ENCODE assay signal across 1 mouse cellular context in the genomic region with DNA sequence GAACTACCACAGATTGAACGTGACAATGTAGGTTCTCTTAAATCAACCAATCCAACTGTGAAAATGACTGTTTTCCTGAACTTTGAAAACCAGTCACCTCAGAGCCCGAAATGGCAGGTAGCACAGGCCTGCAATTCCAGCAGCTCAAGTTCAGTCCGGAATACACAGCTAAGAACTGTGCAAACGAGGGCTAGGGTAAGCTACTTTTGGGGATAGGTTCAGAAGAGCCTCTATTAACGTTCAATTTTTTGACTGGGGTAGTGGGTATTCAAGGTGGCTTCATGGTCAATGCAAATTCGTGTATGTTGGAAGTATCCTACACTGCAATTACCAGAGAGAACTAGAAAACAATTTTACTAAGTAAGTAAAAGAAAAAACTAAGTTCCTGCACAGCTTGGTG.
TF ChIP-seq lines count a peak whose summit lies in the region.

No protein-coding gene starts in this region.

TF ChIP-seq in CH12.LX, 34 proteins besides CTCF, POLR2A, EP300 and RAD21 (continued from another document):
- TF ChIP-seq MYC (IDR thresholded peaks at IDR 0.05; ENCODE audit: low read depth, low read length), result no peak
- no peak for TF ChIP-seq USF1 (IDR thresholded peaks at IDR 0.05; ENCODE audit: low read depth, low read length)
- TF ChIP-seq KAT2A (IDR thresholded peaks at IDR 0.05; ENCODE audit: insufficient replicate concordance, low read length), result no peak
- TF ChIP-seq HCFC1 (IDR thresholded peaks at IDR 0.05; ENCODE audit: low read depth, low read length), result no peak
- no peak for TF ChIP-seq PAX5 (IDR thresholded peaks at IDR 0.05; ENCODE audit: low read length)
TF ChIP-seq in CH12.LX: peak in this region for 0.
